Mouse (Mus musculus) kidney, postnatal 10 days (tissue): ENCODE measurements at regions not wholly inside any gene's neighbourhood (a gene's known extent, or its start where the extent isn't known, plus 50 kb on each side); places are given as distances from the start of the nearest gene placed in this dataset.
"Not testable (repeated sequence)": the region's sequence is repeated elsewhere in the genome, so short reads cannot be mapped to it uniquely, and the experiment has no call there.

Experiments
- DNase-seq: peaks from one replicate; pipeline ENCODE4 v3.0.0; 2021; ENCODE audit warnings: mixed read lengths

DNA sequence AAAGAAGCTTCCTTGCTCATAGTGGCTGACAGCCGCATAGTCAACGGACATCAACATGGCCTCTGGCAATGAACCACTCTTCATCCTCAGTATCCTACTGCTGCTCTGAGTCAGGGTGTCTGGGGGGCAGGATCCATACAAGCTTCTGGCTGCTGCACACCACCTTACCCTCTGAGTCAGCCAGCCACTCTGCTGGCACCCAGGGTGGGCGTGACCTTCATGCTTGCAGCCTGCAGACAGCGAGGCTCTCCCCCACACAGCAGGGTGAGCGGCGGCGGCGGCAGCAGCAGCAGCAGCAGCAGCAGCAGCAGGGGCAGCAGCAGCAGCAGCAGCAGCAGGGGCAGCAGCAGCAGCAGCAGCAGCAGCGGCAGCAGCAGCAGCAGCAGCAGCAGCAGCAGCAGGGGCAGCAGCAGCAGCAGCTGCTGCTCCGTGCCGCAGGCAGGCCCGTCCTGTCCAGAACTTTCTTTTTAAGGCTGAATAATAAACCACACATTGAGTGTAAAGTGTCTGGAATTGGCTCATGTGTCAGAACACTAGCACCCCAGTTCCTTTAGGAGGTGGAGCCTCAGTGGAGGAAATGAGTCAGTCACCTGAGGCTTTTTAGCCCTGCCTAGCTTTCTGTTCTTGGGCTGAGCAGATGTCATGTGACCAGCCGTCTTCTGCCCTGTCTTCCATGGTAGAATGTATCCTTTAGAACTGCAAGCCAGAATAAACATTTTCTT, 186.3 kb downstream of the 1810013L24Rik start:
- no peak for DNase-seq

DNA sequence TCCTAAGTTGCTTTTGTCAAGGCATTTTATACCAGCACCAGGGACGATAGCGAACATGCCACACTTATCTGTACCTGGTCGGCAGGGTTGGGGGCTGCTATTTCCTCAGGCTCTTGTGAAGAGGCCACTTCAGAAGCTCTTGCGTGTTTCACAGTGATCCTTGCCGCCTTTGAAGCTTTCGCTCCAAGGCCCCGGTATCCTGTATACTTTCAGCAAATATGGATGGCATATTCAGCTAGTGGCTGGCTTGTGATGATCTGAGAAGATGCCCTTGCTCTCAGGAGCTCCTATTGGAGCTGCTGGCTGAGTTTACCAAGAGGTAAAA, 186.8 kb downstream of the 1810013L24Rik start:
- no peak for DNase-seq

DNA sequence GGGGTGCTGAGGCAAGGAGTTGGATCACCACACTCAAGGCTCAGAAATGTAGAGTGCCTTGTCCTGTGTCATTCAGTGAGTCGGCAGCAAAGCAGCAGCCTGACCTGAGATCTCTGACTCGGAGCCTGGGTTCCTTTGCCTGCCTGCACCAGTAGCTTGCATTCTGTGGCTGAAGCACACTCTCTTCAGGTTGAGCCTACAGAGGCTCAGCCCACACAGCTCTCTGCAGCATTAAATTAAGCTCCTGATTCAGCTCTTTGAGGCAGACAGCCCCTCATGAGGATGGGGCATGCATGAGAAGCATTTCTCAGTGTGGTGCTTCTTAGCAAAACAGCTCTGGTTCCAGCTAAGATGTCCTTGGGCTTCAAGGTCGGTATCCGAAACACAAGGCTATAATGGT, 200.8 kb downstream of the 1810013L24Rik start:
- no peak for DNase-seq

DNA sequence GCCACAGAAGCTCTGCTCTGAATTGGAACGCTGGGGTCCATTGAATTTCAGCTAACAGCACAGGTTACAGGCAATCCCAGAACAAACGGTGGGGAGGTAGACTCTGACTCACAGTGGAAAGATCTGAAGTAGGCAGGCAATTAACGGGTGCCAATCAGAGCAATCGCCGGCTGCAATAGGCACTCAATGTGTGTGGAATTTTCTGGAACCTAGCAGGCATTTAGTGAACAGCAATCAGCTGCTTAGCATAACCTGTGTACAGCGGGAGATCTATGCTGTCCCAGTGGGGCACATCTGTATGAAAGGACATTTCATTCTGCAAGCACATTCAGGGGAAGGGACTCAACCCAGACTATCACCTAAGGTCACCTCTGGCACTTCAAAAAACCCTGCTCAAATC, 213.4 kb downstream of the 1810013L24Rik start:
- DNase-seq: no peak

DNA sequence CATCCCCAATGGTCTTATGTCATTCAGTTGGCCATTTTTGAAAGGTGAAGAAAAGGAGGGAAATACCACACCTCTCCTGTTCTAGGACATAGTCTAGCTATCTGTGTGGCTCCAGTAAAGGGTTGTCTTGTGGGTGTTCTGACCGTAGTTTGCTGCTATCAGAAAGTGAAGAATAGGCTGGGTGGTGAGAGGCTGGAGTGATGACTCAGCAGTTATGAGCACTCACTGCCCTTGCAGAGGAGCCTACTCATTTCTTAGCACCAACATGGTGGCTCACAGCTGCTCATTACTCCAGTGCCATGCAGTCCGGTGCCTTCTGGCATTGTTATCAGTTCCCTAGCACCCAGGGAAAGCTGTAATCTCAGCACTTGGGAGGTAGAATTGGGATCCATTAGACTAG, 217.0 kb downstream of the 1810013L24Rik start:
- no peak for DNase-seq

DNA sequence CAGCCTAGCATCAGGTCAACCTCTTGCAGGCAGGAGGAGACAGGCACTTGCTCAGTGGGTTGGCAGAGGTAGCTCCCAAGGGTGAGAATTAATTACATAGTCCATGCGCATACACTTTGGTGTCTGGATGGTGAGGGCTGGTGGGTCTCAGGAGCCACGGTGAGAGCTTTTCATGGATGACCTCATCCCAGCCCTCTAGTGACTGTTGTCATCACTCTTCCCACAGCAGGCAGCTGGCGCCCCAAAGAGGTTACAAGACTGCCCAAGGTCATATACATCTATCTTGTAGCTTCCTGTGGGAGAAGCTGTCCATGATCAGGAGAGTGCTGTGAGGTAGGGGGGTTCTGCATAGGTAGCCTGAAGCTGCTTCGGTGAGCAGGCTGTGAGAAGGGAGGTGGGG, 224.5 kb downstream of the 1810013L24Rik start:
- no peak for DNase-seq

DNA sequence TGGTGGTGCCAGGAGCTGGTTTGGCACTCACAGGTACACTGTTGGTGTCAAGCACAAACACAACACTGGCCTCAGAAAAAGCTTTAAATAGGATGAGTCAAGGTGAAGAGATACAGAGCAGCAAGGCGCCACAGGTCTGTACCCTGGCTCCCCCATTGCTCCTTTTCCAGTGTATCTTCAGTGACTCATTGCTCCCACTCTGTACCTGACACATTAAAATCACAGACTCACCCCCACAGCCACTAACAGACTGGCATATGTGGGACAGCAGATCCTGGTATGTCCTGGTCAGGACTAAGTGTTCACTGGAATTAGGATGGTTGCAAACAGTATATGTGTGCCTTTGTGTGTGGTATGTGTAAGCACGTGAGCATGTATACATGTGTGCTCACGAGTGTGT, 226.5 kb downstream of the 1810013L24Rik start:
- DNase-seq: no peak

DNA sequence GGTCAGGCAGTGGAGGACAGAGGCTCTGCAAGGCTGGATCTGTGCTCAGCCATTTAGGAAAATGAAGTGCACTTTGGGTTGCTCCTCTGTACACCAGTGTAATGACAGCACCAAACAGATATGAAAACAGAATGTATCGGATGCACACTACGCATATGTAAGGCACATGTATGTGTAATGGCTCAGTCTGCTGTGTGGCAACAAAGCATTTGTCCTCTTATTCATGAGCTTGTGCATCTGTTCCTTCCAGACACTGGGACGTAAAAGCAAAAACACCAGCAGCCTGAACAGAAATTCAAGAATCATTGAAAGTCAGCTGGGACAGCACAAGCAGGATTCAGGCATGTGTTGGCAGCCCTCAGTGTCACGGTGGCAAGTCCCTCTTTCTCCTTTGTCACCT, 241.6 kb downstream of the 1810013L24Rik start:
- no peak for DNase-seq

DNA sequence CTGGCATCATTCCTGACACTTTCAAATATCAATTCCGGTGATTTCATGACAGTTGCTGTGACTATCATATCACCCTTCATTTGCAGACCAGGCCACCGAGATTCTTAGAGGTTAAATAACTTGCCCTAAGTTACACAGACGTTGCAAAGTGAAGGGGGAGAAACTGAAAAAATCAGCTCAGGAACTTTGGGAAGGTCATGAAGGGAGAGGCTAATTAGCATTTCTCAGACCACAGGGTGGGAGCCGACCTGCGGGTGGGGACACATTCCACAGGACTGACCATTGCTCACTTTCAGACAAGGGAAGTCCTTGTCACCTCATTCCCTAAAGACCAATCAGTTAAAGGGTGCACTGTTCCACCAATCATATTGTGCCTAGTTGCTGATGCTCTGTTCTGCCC, 242.1 kb downstream of the 1810013L24Rik start:
- not testable (repeated sequence) for DNase-seq

DNA sequence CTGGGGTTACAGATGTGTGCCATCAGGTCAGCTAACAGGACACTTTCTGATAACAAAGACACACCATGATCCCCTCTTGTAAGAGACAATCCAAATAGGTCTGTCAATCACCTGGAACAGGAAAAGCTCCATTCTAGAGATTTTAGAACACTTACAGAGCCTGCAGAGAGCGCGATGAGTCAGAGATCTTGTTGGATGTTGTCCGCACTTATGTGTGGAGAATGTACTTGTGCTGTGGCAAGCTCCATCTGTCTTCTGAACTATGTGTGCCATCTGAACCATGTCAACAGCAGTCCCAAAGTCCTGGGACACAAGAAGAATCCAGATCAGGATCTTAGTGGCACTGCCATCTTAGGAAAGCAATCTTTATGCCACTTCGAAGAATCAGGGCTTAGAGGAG, 244.4 kb downstream of the 1810013L24Rik start:
- no peak for DNase-seq

DNA sequence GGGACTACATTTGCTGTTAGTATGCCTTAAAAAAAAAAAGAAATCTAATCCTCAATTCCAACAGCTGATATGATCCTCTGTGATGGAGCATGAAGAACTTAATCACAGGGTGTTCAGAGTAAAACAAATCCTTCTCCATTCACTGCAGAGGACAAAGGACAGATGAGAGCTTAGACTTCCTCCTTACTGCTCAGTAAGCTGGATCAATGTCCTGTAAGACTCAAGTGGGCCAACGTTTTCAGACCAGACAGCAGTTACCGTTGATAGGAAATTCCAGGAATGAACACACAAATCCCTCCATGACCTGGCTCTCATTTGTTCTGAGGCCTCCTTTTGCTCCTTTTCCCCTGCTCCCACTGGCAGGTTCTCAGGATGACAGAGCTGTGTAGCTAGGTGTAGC, 247.6 kb downstream of the 1810013L24Rik start:
- no peak for DNase-seq

DNA sequence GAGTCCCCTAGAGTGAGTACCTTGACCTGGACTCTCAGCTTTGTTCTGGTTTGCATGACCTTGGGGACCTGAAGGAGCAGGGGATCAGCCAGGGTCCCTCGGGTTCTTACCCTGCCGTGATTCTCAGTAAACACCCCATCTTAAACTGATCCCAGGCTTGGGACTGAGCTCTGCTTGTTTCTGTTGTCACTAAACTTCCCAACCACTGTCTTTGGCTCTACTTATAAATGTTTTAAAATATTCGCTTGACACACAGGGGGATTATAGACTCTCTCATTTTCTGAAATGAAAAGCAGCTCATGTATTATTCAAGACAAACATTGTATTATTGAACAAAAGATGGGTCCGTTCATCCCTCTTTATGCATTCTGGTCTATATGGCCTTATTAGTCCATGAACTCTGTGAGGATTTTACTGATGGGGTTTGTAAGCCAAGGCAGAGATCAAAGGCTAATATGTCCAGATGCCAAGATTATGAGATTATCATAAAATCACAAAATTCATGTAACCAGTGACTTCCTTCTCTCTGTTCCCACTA, 248.6 kb downstream of the 1810013L24Rik start:
- DNase-seq: no peak

DNA sequence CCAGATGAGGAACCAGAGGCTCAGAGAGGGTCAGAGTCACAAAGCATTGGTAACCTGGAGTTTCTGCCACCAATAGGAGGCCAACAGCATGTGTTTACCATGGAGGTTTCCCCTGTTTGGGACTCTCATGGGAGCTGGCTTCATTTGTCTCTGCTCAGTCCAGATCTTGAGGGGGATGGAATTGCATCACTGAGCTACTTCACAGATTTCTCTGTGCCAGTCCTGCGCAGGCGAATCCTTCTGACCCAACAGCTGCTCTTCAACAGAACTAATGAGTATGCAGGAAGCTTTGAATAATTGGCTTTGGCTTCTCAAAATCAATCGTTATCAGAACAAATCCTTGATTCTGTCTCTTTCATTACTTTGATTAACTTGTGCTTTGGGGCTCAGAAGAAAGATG, 253.1 kb downstream of the 1810013L24Rik start:
- DNase-seq: no peak

DNA sequence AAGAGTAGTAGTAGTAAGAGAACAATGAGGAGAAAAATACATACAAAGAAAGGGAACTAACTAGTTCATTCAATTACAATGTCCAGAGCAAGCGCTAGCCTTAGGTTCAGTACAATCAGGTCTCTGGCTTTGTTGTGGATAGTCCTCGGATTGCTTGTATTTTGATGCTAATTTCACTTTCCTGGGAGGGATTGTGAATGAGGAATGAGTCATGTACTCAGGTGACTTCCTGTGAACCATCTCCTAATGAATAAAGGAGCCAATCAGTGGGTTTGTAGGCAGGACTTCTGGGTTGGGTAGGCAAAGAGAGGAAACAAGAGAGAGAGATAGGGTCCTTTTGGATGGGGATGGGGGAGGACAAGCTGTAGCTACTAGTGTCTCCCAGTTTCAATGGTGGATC, 253.8 kb downstream of the 1810013L24Rik start:
- no peak for DNase-seq

DNA sequence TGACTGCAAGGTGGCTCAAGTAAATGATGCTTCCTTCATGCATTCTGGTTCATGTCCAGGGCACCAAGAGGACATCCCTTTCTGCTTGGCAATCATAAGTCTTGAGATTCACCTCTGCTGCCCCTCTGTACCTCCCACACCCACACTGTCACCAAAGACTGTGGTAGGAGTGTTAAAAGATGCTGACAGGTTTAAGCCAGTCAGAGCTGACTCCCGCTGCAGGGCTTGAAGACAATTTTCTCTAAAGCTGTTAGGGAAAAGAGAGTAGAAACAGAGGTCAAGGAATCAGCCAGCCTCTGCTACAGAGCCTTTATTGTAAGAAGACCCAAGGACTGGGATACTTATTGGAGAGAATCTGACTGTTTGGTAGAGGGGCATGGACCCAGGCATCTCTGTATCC, 254.7 kb downstream of the 1810013L24Rik start:
- DNase-seq: no peak

DNA sequence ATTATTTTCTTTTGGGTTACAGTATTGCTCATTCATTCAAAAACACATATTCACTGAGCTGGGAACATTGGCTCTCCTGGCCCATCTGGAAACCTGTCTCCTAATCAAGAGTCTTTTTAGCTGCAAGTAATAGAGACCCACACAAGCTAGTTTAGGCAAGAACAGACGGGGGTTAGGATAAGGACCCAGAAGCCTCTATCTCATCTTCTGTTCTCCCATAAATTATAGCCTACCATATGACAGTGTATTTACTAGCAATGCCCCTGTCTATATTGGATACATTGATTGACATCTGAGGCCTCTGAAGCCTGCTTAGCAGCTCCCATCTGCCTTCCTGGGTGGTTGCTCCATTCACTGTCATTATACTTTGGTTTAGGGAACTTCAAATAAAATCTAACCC, 255.2 kb downstream of the 1810013L24Rik start:
- DNase-seq: no peak

DNA sequence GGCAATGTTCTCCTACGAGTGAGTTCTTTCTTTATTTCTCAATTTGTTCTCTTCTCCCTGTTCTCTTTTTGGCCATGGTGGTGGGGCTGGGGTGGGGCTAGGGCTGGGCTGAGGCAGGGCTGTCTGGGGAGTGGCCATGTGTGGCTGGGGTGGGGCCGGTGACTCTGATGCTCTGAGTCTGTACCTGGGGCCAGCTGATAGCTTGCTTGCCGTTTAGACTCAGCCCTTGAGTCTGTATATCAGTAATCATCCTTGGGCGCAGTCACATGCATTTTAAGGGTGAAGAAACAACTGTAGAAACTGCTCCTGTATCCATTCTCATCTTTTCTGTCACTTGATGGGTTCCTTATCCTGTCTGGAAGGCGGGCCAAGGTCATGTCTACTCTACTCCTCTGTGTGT, 256.1 kb downstream of the 1810013L24Rik start:
- DNase-seq: no peak

DNA sequence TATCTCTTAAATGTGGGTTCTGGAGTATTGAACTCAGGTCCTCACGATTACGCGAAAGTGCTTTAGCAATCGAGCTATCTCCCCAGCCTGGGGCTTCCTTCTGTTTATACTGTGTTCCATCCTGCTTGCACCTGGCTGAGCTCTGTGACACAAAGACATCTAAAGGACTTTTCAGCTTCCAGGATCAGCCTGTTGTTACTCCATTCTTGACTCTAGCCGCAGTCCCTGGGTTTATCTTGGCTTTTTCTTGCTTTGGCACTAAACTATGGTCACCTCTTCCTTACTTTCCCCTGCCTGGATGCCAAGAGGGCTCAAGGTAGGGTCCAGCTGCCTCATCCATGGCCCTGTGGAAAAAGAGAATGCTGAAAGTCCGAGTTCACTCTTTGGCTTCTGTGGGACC, 261.9 kb downstream of the 1810013L24Rik start:
- no peak for DNase-seq

DNA sequence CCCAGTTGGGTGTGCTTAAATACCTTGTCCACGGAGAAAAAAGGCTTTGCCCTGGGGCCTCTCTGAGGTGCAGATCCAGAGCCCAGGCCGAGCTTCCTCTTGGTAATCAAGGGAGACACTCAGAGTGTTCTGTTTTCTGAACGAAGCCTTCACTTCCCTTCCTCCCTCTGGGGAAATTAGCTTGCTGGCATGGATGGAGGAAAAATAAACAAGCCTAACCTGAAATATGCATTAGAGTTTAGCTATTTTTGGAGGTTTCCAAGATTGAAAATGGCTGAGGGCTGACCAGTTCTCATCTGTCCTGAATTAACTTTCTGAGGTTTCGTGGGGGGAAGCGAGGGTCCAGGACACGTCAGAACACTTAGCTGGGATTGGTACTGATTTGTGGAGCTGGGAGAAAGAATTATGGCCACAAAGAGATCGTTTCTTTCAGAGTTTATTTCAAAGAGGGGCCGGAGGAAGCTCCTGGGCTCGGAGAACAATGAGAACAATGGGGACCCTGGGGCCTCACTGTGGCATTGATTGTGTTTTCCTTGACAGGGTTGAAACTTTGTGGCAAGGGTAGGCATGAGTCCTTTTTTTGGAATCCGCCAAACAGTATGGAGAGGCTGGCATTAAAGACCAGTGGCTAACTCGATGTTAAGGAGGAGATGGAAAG, 262.4 kb downstream of the 1810013L24Rik start:
- peak; percentile 6 for DNase-seq

DNA sequence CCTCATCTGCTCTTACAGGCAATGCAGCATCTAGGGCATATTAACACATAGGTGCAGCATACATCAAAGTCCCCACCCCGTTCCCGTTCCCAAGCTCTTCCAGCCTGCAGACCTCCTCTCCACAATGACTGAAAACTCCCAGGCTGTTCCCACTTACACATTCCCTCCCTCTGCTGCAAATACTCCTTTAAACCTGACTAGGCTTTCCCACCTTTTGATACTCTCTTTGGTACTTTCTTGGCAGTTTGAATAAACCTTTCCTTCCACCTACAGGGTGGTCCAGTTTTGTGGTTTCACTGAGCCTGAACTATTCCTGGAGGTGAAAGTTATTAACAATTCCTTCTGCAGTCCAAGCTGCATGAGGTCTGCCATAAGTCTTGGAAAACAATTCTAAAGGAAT, 263.7 kb downstream of the 1810013L24Rik start:
- DNase-seq: no peak

DNA sequence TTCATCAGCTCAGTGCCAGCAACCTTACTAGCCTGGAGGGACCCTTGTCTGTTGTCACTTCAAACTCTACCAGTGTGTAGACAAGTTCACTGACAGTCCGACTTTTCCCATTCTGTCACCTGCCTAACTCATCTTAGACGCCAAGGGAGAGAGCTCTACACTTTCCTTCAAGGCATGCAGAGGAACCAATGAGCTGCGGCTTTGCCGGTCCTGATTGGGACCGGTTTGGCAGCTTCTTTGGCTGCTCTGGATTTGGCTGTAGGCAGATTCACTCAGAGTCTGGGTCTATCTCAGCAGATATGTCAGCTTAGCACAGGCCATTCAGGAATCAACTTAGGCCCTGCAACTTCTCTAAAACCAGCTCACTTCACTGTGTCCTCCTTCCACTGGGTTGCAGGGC, 264.3 kb downstream of the 1810013L24Rik start:
- no peak for DNase-seq

DNA sequence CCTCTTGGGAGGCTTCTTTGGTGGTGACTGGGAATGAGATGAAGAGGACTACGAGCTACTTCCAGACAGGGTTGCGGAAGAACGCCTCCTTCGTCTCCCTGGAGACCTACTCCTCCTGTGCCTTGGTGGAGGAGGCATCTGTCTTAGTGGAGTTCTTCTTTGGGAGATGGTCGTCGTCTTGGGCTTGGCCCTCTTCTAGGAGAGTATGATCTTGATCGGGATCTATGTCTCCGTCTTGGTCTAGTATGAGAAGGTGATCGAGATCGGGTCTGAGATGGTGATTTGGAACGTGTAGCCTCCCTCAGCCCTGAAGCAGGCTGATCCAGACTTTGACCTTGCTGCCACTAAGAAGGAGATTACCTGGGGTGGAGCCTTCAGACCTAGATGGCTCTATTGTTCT, 276.3 kb downstream of the 1810013L24Rik start:
- no peak for DNase-seq

DNA sequence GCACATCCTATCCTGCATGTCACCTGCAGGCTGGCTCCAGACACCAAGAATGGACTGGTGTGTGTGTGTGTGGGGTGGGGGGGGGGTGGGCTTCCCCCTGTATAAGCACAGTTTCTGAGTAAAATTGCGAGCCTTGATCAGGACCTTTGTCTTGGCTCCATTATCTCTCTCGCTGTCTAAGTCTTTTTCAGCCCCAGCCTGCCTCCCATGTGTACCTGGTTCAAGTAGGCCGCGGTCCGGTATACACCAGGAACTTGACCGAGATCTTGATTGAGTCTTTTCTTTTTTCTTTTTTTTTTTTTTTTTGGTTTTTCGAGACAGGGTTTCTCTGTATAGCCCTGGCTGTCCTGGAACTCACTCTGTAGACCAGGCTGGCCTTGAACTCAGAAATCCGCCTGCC, 276.8 kb downstream of the 1810013L24Rik start:
- not testable (repeated sequence) for DNase-seq

DNA sequence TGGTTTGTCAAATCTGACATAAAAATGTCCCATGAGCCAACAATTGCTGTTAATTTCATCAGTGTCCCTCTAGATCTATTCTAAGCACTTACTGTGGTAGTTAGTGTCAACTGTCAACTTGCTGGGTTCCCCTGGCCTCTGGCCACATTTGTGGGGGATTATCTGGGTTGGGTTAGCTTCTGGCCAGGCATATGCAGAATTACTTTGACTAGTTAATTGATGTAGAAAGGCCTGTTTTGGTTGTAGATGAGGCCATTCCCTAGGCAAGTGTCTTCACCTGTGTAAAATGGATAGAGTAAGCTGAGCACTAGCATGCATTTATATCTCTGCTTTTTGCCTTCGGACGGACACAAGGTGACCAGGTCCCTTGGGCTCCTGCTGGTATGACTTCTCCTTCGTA, 283.9 kb downstream of the 1810013L24Rik start:
- DNase-seq: no peak

DNA sequence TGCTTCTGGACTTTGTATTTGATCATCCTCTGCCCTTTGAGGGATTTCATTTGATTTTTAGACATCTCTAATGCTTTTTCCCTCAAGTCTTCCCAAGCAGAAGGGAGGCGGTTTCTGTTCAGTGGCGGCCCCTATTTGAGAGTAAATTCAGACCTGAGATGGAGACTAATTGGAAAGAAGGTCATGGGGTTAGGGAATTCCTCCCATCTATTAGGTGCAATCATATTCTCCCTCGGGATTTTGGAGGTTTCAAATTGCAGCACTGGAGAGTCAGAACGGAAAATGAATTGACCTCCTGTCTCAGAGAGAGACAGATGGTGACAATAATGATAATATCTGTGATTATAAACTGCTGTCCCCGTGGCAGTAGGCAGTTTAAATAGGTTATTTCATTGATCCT, 285.6 kb downstream of the 1810013L24Rik start:
- DNase-seq: no peak
